Mouse (Mus musculus) lung, postnatal 10 days (tissue): ENCODE results near the gene Cts8.

Source experiments
- DNase-seq: peaks from one replicate; pipeline ENCODE4 v3.0.0; 2021

Cts8 gene

GRCm38 (mm10) chr13:61255258-61255657 lies at the start of gene Cts8:
Cts8 (minus strand) TSS chr13:61255358.
- DNase-seq, result no peak

- DNase-seq, result no peak
Measured at GRCm38 (mm10) chr13:61288739-61289138, 33.6 kb upstream of the Cts8 start, which contains the start of gene Gm49398. Gm49398 (minus strand) TSS chr13:61288839.

DNA sequence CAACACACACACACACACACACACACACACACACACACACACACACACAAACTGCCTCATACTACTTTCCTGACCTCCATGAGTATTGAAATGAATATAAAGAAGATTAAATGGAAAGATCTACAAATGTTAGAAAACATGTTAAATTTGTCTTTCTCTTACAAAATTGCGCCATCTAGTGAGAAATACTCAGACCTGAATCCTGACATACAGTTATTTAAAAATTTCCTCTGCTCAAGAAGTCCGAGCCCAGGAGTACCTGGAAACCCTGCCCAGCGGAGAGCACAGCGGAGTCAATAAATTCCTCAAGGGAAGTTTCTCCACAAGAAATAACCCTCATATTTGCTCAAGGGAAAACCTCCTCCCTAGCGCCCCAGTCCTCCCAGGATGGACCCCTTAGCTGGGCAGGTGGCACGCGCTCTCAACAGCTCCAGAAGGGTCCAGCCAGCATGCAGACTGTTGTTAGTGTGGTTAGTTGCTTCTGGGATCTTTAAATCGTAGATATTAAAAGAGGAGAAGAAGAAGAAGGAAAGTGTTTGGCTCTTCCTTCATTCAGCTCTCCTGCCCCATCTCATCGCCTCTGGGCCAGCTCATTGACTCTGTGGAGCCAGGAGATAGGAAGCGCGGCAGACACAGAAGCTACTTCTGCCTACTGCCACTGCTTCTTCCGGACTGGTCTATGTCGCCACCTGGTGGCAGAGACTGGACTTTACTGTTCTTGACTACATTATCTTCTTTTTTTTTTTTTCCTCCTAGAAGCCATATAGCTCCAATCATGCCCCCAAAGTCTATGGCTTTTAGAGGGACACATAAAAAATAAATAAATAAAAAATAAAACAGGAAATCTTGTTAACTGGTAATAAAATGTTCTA lies 13.8 kb downstream of the Cts8 start:
- peak; percentile 58 for DNase-seq

- DNase-seq, result no peak
Measured at GRCm38 (mm10) chr13:61203310-61203709, 51.8 kb downstream of the Cts8 start, which contains the start of gene Cts6. Cts6 (minus strand) TSS chr13:61203410.
